Mouse (Mus musculus) cerebellum, postnatal 14 days (tissue): ENCODE results near the gene Stmn1.
"Not testable (repeated sequence)": the region's sequence is repeated elsewhere in the genome, so short reads cannot be mapped to it uniquely, and the experiment has no call there.

Experiments
- DNase-seq, 2 experiments: peaks; one replicate each; pipeline ENCODE4 v3.0.0; 2021; ENCODE audit warnings: mixed read lengths in 2 of 2

Gene Stmn1

GRCm38 (mm10) chr4:134489986-134490665 is 22.0 kb downstream of the Stmn1 start:
- no peak for DNase-seq

- DNase-seq = no peak
Measured at GRCm38 (mm10) chr4:134491716-134492115, 23.6 kb downstream of the Stmn1 start.

- DNase-seq = not testable (repeated sequence)
Measured at GRCm38 (mm10) chr4:134494161-134494560, 26.0 kb downstream of the Stmn1 start.

- DNase-seq = no peak
Measured at GRCm38 (mm10) chr4:134494780-134495545, 26.8 kb downstream of the Stmn1 start.

- no peak for DNase-seq
Measured at GRCm38 (mm10) chr4:134495546-134495923, 27.4 kb downstream of the Stmn1 start.

GRCm38 (mm10) chr4:134496595-134497210 is 28.6 kb downstream of the Stmn1 start, which contains the start of gene Paqr7:
Paqr7 (plus strand) TSS chr4:134496697.
- peak; percentile 58 to 72 for DNase-seq

GRCm38 (mm10) chr4:134497223-134497622 is 29.1 kb downstream of the Stmn1 start:
- DNase-seq = no peak

GRCm38 (mm10) chr4:134497986-134498731 is 30.0 kb downstream of the Stmn1 start:
- no peak for DNase-seq

- not testable (repeated sequence) for DNase-seq
Measured at GRCm38 (mm10) chr4:134498983-134499382, 30.9 kb downstream of the Stmn1 start.

GRCm38 (mm10) chr4:134501095-134501494 is 33.0 kb downstream of the Stmn1 start:
- DNase-seq = no peak

- no peak for DNase-seq
Measured at GRCm38 (mm10) chr4:134503686-134504357, 35.7 kb downstream of the Stmn1 start.

GRCm38 (mm10) chr4:134505303-134505789 is 37.2 kb downstream of the Stmn1 start:
- DNase-seq = no peak

GRCm38 (mm10) chr4:134505966-134506594 is 38.0 kb downstream of the Stmn1 start:
- no peak for DNase-seq

GRCm38 (mm10) chr4:134506713-134507112 is 38.6 kb downstream of the Stmn1 start:
- no peak for DNase-seq

GRCm38 (mm10) chr4:134510396-134510795 is 42.3 kb downstream of the Stmn1 start:
- no peak for DNase-seq

GRCm38 (mm10) chr4:134510845-134511411 is 42.8 kb downstream of the Stmn1 start, which contains the start of gene Aunip:
Aunip (plus strand) TSS chr4:134510999.
- DNase-seq = peak; percentile 93 to 98

GRCm38 (mm10) chr4:134511730-134512129 is 43.6 kb downstream of the Stmn1 start:
- no peak for DNase-seq

- DNase-seq = no peak
Measured at GRCm38 (mm10) chr4:134512798-134513197, 44.7 kb downstream of the Stmn1 start.

GRCm38 (mm10) chr4:134514309-134514930 is 46.3 kb downstream of the Stmn1 start:
- DNase-seq = no peak

- DNase-seq = no peak
Measured at GRCm38 (mm10) chr4:134515614-134516013, 47.5 kb downstream of the Stmn1 start.

GRCm38 (mm10) chr4:134516981-134517380 is 48.9 kb downstream of the Stmn1 start:
- DNase-seq = no peak
